Mouse (Mus musculus) small intestine, adult 2 months (tissue): ENCODE measurements around the gene Magi1. TPM values are rescaled to one million over a fixed set of nuclear protein-coding genes. Genes with fewer than 3 reads are reported as not detected.

Experiments used
- H3K27ac ChIP-seq: fragments of 200-500 bp; 2 replicates; pipeline ENCODE4 v1.5.1; 2012; ENCODE audit warnings: low read depth, low read length, control low read depth, inconsistent platforms; ENCODE audit not compliant: insufficient read depth
- H3K27me3 ChIP-seq: fragments of 200-500 bp; 2 replicates; pipeline ENCODE4 v1.6.1; 2012; ENCODE audit warnings: mild to moderate bottlenecking, moderate library complexity, low read length, inconsistent platforms; ENCODE audit not compliant: control insufficient read depth, insufficient read depth
- H3K36me3 ChIP-seq: fragments of 200-500 bp; 2 replicates; pipeline ENCODE4 v1.6.1; 2012; ENCODE audit warnings: mild to moderate bottlenecking, low read length, control low read depth, inconsistent platforms; ENCODE audit not compliant: control insufficient read depth, insufficient read depth
- H3K4me1 ChIP-seq: fragments of 200-500 bp; 2 replicates; pipeline ENCODE4 v1.6.1; 2012; ENCODE audit warnings: low read length, inconsistent platforms, mixed read lengths; ENCODE audit not compliant: control insufficient read depth, insufficient read depth, insufficient read length
- H3K4me3 ChIP-seq: fragments of 200-500 bp; 2 replicates; pipeline ENCODE4 v1.5.1; 2012; ENCODE audit warnings: low read depth, mild to moderate bottlenecking, control low read depth, inconsistent platforms, low read length, moderate library complexity
- CTCF ChIP-seq: fragments of 200-500 bp; IDR thresholded peaks from 2 replicates; pipeline ENCODE4 v1.5.1; 2012; ENCODE audit warnings: low read depth, mild to moderate bottlenecking, control low read depth, inconsistent platforms, low read length, moderate library complexity, mixed read lengths; ENCODE audit not compliant: insufficient replicate concordance, insufficient read length; ENCODE audit errors: extremely low read depth
- POLR2A ChIP-seq: fragments of 200-500 bp; IDR thresholded peaks from 2 replicates; pipeline ENCODE4 v1.6.1; 2012; ENCODE audit warnings: low read depth, mild to moderate bottlenecking, control low read depth, inconsistent platforms, low read length, moderate library complexity
- WGBS: fragments of 180-500 bp; shearing (Covaris S2); methylation state at CpG from one replicate; pipeline ENCODE4 v1.1.7; 2018; 5-methylcytosine and 5-hydroxymethylcytosine counted together
- polyA plus RNA-seq: library from polyadenylated mRNA; depleted of rRNA; stranded (reverse); fragments of >200 nt; gene quantifications from 2 replicates; pipeline ENCODE4 v1.2.3, GENCODE M21; 2012

Magi1 gene
- polyA plus RNA-seq, 1 experiment, result 7.0 TPM

- Histone ChIP-seq H3K36me3 (no peaks in the 10 kb centered on the region), H3K4me1 (no peaks in the 10 kb centered on the region), H3K27me3 (no peaks in the 10 kb centered on the region), H3K27ac (no peak overlapping the region), H3K4me3 (no peak overlapping the region)
- WGBS, result 32% methylated on average over 3 of the region's 3 CpGs
- TF ChIP-seq POLR2A (no peak), CTCF (no peak)
These were observed 296.2 kb downstream of the Magi1 start for GRCm38 (mm10) chr6:93987561-93987960.

GRCm38 (mm10) chr6:93985111-93985510, 298.6 kb downstream of the Magi1 start:
- H3K4me1 ChIP-seq, result no peaks in the 10 kb centered on the region; the same call in 1 of the 2 replicates
- no peak overlapping the region for H3K4me3 ChIP-seq
- no peak overlapping the region for H3K27ac ChIP-seq
- no peaks in the 10 kb centered on the region for H3K36me3 ChIP-seq
- no peaks in the 10 kb centered on the region for H3K27me3 ChIP-seq
- TF ChIP-seq CTCF (peak; percentile 55; the same call in 1 of the 2 replicates), POLR2A (no peak)
- 66% methylated on average over 9 of the region's 9 CpGs for WGBS

GRCm38 (mm10) chr6:93983551-93983950, 300.2 kb downstream of the Magi1 start:
- Histone ChIP-seq H3K4me3 (no peak overlapping the region), H3K36me3 (no peaks in the 10 kb centered on the region), H3K27me3 (no peaks in the 10 kb centered on the region), H3K27ac (no peak overlapping the region), H3K4me1 (no peaks in the 10 kb centered on the region; the same call in 1 of the 2 replicates)
- no peak for TF ChIP-seq CTCF
- WGBS, result 94% methylated on average over 3 of the region's 3 CpGs

DNA sequence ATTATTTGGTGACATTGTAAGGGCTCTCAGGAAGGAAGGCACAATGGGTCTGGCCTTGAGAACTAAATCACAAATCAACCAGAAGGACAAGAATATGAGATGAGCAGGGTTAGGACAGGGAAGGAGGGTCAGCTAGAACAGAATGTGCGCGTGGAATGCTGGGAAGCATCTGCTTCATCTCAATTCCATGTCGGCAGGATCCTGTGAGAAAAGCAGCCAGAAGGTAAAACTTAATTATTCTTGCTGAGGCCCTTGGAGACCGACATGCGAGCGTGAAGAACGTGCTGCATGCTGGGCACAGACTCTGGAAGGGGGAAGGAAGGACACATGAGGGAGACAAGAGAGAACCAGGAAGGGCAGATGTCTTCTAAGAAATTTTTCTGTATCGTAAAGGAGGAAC, 302.5 kb downstream of the Magi1 start:
- H3K27ac ChIP-seq, result no peak overlapping the region
- WGBS, result 80% methylated on average over 8 of the region's 8 CpGs
- no peak overlapping the region for H3K4me3 ChIP-seq
- H3K36me3 ChIP-seq, result no peaks in the 10 kb centered on the region
- no peaks in the 10 kb centered on the region; the same call in 1 of the 2 replicates for H3K4me1 ChIP-seq
- no peaks in the 10 kb centered on the region for H3K27me3 ChIP-seq
- no peak for TF ChIP-seq CTCF
- no peak for TF ChIP-seq POLR2A

DNA sequence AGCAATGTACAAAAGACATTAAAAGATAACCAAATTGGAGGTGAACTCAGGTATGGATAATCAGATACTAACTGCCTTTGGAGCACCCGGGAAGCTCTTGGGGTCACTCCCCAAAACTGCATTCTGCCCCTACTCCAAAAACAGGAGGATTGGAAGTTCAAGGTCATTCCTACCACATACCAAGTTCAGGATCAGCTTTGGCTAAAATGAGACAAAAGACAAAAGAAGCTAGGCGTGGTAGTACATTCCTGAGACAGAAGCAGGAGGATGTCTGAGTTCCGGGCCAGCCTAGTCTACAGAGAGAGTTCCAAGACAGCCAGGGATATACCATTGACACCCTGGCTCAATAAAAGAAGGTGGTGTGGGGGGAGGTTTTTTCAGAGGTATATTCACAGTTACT, 304.5 kb downstream of the Magi1 start:
- Histone ChIP-seq H3K4me3 (no peak overlapping the region), H3K36me3 (no peaks in the 10 kb centered on the region), H3K27me3 (no peaks in the 10 kb centered on the region), H3K4me1 (no peaks in the 10 kb centered on the region; the same call in 1 of the 2 replicates), H3K27ac (no peak overlapping the region)
- 91% methylated on average over 3 of the region's 3 CpGs for WGBS
- TF ChIP-seq POLR2A (no peak), CTCF (no peak)

GRCm38 (mm10) chr6:93968721-93969120, 315.0 kb downstream of the Magi1 start:
- 95% methylated on average over 2 of the region's 2 CpGs for WGBS
- Histone ChIP-seq H3K27me3 (no peaks in the 10 kb centered on the region), H3K27ac (no peak overlapping the region), H3K4me1 (no peaks in the 10 kb centered on the region), H3K4me3 (no peak overlapping the region), H3K36me3 (no peaks in the 10 kb centered on the region)
- TF ChIP-seq POLR2A (no peak), CTCF (no peak)

GRCm38 (mm10) chr6:93962757-93963336, 320.9 kb downstream of the Magi1 start:
- 32% methylated on average over 5 of the region's 5 CpGs for WGBS
- Histone ChIP-seq H3K27me3 (no peaks in the 10 kb centered on the region), H3K27ac (no peak overlapping the region), H3K36me3 (no peaks in the 10 kb centered on the region), H3K4me3 (no peak overlapping the region), H3K4me1 (no peaks in the 10 kb centered on the region)
- TF ChIP-seq POLR2A, result no peak
- TF ChIP-seq CTCF, result no peak
